Mouse (Mus musculus): ENCODE results near the gene Strn. TPM values are rescaled to one million over a fixed set of nuclear protein-coding genes. Genes with fewer than 3 reads are reported as not detected.

Strn gene
- polyA plus RNA-seq, 1 experiment from 2014 or later: 7.8 TPM

DNA sequence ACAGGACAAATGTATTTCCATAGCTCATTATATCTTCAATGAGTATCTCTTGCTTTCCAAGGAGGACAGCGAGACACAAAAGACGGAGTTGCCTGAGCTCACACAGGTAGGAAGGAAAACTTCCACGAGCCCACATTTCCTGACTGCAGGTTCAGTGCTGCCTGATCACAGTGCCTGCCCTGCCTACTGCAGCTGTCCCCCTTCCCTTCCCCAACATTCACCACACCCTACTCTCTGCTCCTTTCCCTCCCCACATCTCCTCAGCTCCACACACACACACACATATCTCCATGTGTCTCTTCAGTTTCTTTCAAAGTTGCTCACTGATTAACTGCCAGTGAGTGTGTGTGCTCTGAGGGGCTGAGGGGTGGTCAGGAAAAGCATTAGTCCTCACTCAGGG lies 96.6 kb downstream of the Strn start:
- ATAC-seq (ENCODE audit: low FRiP score): no peak
- H3K27ac ChIP-seq: no peak overlapping the region
- H3K4me3 ChIP-seq: no peak overlapping the region
- 98% methylated on average over 3 of the region's 3 CpGs for WGBS
- no peak overlapping the region for H3K4me2 ChIP-seq (replicated peaks)
- no peaks in the 10 kb centered on the region for H3K4me1 ChIP-seq
- no peaks in the 10 kb centered on the region for H3K36me3 ChIP-seq
- no peaks in the 10 kb centered on the region for H3K9me3 ChIP-seq (replicated peaks)
- H3K27me3 ChIP-seq: no peaks in the 10 kb centered on the region
- no peak overlapping the region for H3K9ac ChIP-seq

DNA sequence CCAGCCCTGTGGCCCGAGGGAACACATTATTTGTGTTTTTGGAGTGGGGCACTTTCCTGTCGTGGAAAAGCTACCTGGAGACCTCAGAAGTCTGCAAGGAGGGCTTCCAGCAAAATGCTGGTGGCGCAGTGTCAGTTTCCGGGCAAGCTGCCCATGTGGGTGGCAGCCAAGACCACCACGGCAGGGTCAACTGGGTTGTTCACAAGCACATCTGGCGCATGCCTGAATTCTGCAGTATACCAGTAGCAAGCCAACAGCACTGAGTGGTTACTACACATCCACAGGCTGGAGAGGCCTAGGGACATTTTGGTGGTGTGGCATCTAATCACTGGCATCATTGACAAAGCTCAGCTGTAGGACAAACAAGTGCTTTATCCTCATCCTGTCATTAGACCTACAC lies 97.9 kb downstream of the Strn start:
- 76% methylated on average over 6 of the region's 6 CpGs for WGBS
- no peak overlapping the region for H3K27ac ChIP-seq
- ATAC-seq (ENCODE audit: low FRiP score): no peak
- H3K9me3 ChIP-seq (replicated peaks): no peaks in the 10 kb centered on the region
- no peak overlapping the region for H3K9ac ChIP-seq
- H3K4me2 ChIP-seq (replicated peaks): no peak overlapping the region
- no peaks in the 10 kb centered on the region for H3K4me1 ChIP-seq
- no peaks in the 10 kb centered on the region for H3K27me3 ChIP-seq
- no peaks in the 10 kb centered on the region for H3K36me3 ChIP-seq
- H3K4me3 ChIP-seq: no peak overlapping the region

DNA sequence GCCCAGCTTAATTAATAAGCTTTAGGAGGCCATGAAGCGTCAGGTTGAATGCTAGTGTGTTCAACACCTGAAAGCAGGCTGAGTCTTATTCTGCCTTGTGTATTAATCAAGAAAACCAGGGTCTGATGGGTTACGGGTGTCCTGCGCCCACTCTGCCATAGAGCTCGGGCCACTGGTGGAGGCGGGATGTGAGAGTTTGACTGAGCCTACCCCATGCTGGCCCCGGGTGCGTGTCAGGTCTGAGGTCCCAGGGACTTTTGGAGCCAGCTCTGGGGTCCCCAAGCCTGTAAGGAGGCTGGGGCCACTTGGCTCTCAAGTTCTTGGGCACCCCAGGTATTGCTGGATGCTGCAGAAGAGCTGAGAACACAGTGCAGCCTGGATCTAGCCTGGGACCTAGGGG lies 99.9 kb downstream of the Strn start:
- no peak overlapping the region for H3K4me2 ChIP-seq (replicated peaks)
- H3K36me3 ChIP-seq: no peaks in the 10 kb centered on the region
- H3K9me3 ChIP-seq (replicated peaks): no peaks in the 10 kb centered on the region
- 88% methylated on average over 7 of the region's 7 CpGs for WGBS
- no peak overlapping the region for H3K27ac ChIP-seq
- no peak overlapping the region for H3K9ac ChIP-seq
- ATAC-seq (ENCODE audit: low FRiP score): no peak
- H3K27me3 ChIP-seq: no peaks in the 10 kb centered on the region
- H3K4me1 ChIP-seq: no peaks in the 10 kb centered on the region
- H3K4me3 ChIP-seq: no peak overlapping the region

DNA sequence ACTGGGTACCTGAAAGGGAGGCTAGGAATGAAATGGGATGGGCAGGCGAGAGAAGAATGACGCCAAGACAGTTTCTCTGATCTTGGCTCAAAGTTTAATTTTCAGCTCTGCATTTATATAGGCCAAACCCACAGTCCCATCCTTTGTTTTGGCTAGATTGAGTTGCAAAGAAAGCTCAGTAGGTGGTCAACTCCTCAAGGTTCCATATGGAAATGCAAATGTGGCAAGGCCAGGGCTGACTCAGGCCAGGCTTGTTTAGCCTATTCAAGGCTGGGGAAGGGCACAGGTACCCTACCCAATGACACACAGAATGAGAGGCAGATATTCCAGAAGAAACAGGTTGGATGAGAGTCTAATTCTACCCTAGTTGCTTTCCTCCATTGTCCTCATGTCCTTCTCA lies 101.4 kb downstream of the Strn start:
- no peaks in the 10 kb centered on the region for H3K4me1 ChIP-seq
- WGBS: 56% methylated on average over 2 of the region's 2 CpGs

DNA sequence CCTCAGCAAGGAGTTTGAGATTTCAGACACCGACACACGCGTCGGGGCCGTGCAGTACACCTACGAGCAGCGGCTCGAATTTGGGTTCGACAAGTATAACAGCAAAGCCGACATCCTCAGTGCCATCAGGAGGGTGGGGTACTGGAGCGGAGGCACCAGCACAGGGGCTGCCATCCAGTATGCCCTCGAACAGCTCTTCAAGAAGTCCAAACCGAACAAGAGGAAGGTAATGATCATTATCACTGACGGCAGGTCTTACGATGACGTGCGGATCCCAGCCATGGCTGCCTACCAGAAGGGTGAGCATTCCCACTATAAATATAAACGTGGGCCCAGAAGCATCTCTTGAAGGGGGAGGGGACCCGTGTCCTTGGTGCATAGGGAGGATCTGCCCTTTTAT lies 112.1 kb downstream of the Strn start:
- WGBS: 97% methylated on average over 19 of the region's 19 CpGs
- Histone ChIP-seq H3K4me2 (replicated peaks) (no peak overlapping the region), H3K4me1 (no peaks in the 10 kb centered on the region), H3K9me3 (replicated peaks) (no peaks in the 10 kb centered on the region), H3K27ac (no peak overlapping the region), H3K9ac (no peak overlapping the region), H3K4me3 (no peak overlapping the region), H3K36me3 (no peaks in the 10 kb centered on the region), H3K27me3 (no peaks in the 10 kb centered on the region)
- ATAC-seq (ENCODE audit: low FRiP score): no peak

More for the DNA sequence above, 101.4 kb downstream of the Strn start:
- H3K4me2 ChIP-seq (replicated peaks): no peak overlapping the region
- no peak for ATAC-seq (ENCODE audit: low FRiP score)
- no peak overlapping the region for H3K27ac ChIP-seq
- no peak overlapping the region for H3K9ac ChIP-seq
- no peak overlapping the region for H3K4me3 ChIP-seq
- H3K27me3 ChIP-seq: no peaks in the 10 kb centered on the region
- H3K9me3 ChIP-seq (replicated peaks): no peaks in the 10 kb centered on the region
- H3K36me3 ChIP-seq: no peaks in the 10 kb centered on the region

DNA sequence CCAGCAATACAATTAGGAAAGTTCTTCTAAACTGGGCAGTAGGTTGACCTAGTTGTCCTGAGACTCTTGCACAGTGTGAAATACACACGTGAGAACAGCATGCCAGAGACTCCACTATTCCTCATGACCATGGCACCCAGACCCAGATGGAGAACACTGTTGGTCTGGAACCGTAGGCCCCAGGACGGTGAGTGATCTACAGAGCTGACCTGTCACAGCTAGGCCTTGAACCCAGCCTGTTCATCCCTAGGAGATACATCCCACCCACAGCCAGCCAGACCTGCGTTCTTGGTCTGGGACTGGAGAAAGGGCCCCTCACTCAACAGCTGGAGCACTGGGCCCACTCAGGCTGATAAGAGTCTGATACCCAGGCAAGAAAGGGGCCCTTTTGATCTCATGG lies 115.1 kb downstream of the Strn start:
- Histone ChIP-seq H3K36me3 (no peaks in the 10 kb centered on the region), H3K4me2 (replicated peaks) (no peak overlapping the region), H3K9me3 (replicated peaks) (no peaks in the 10 kb centered on the region), H3K4me1 (no peaks in the 10 kb centered on the region), H3K9ac (no peak overlapping the region), H3K27me3 (no peaks in the 10 kb centered on the region), H3K27ac (no peak overlapping the region), H3K4me3 (no peak overlapping the region)
- no peak for ATAC-seq (ENCODE audit: low FRiP score)
- 86% methylated on average over 4 of the region's 4 CpGs for WGBS

DNA sequence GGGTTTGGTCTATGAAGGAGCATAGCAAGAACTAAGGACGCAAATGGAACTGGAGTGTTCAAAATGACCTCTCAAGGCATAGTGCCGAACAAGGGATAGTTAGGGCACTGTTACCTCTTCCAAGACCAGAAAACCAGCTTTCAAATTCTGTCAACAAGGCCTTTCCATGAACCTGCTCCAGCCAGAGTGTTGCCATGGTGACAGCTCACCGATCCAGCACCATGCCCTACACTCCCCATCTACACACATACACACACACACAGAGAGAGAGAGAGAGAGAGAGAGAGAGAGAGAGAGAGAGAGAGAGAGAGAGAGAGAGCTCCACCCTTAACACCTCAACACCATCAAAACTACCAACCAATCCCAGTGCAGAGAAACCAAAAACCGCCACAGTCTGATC lies 116.3 kb downstream of the Strn start:
- H3K36me3 ChIP-seq: no peaks in the 10 kb centered on the region
- ATAC-seq (ENCODE audit: low FRiP score): no peak
- no peaks in the 10 kb centered on the region for H3K9me3 ChIP-seq (replicated peaks)
- H3K4me3 ChIP-seq: no peak overlapping the region
- no peaks in the 10 kb centered on the region for H3K27me3 ChIP-seq
- 92% methylated on average over 4 of the region's 4 CpGs for WGBS
- H3K27ac ChIP-seq: no peak overlapping the region
- H3K4me2 ChIP-seq (replicated peaks): no peak overlapping the region
- H3K4me1 ChIP-seq: no peaks in the 10 kb centered on the region
- no peak overlapping the region for H3K9ac ChIP-seq

DNA sequence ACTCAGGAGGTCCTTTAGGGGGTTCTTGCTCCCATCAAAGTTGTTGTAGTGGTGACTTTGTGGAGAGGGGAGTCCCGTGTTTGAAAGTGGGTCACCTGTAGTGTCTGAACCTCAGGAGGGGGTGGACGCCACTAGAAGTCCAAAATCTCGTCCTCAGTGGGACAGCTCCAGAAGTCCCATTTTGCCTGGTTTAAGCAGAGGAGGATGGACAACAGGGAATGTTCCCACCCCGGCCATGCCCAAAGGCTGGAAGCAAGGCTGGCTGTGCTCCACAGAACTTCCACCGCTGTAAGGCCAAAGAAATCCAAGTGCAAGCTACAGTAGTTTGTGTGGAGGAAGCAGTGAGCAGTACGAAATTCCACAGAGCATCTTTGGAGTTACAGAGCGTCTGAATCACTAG lies 117.0 kb downstream of the Strn start:
- Histone ChIP-seq H3K4me3 (no peak overlapping the region), H3K27ac (no peak overlapping the region), H3K27me3 (no peaks in the 10 kb centered on the region), H3K9ac (no peak overlapping the region), H3K36me3 (no peaks in the 10 kb centered on the region), H3K4me2 (replicated peaks) (no peak overlapping the region), H3K4me1 (no peaks in the 10 kb centered on the region), H3K9me3 (replicated peaks) (no peaks in the 10 kb centered on the region)
- 91% methylated on average over 7 of the region's 7 CpGs for WGBS
- ATAC-seq (ENCODE audit: low FRiP score): no peak

DNA sequence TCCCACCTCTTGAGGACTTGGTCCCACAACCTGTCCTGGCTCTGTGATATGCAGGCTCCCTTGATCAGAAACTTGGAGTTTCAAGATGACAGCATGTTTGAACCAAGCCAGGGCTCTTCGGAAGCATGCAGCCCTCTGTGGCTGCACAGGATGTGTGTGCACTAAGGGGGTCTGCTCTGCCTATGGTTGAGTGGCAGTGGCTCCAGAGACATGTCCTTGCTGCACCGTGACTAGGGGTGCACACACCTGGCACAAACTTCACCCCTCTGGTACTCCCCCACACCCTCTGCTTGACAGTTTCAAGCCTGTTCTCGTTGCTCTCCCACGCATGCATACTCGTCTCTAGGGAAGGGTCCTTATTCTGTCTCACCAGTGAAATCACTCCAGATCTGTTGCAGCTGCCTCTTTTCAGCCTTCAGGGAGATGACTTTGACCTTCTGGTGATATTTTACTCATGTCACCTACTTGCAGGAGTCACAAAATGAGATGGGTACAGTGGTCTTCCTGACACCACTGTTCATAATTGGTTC lies 118.8 kb downstream of the Strn start:
- Histone ChIP-seq H3K9me3 (replicated peaks) (no peaks in the 10 kb centered on the region), H3K9ac (no peak overlapping the region), H3K27me3 (no peaks in the 10 kb centered on the region), H3K4me3 (no peak overlapping the region), H3K4me2 (replicated peaks) (no peak overlapping the region), H3K36me3 (no peaks in the 10 kb centered on the region), H3K4me1 (no peaks in the 10 kb centered on the region), H3K27ac (no peak overlapping the region)
- no peak for ATAC-seq (ENCODE audit: low FRiP score)
- WGBS: 80% methylated on average over 5 of the region's 5 CpGs

DNA sequence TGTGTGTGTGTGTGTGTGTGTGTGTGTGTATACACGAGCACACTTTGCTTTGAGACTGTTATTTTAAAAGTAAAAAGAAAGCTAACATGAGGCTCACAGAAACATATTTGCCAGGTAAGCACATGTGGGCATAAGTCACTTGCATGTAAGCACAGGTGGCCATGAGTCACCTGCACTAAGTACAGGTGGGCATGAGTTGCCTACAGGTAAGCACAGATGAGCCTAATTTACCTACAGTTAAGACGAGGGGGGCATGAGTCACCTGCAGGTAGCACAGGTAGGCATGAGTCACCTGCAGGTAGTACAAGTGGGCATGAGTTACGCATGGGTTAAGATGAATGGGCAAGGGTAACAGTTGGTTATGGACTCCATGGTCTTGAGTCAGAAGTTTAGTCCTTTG lies 121.9 kb downstream of the Strn start:
- H3K36me3 ChIP-seq: no peaks in the 10 kb centered on the region
- H3K9ac ChIP-seq: no peak overlapping the region
- WGBS: 86% methylated on average over 3 of the region's 3 CpGs
- H3K27ac ChIP-seq: no peak overlapping the region
- ATAC-seq (ENCODE audit: low FRiP score): no peak
- no peak overlapping the region for H3K4me3 ChIP-seq
- no peak overlapping the region for H3K4me2 ChIP-seq (replicated peaks)
- H3K9me3 ChIP-seq (replicated peaks): no peaks in the 10 kb centered on the region
- H3K4me1 ChIP-seq: no peaks in the 10 kb centered on the region
- no peaks in the 10 kb centered on the region for H3K27me3 ChIP-seq

DNA sequence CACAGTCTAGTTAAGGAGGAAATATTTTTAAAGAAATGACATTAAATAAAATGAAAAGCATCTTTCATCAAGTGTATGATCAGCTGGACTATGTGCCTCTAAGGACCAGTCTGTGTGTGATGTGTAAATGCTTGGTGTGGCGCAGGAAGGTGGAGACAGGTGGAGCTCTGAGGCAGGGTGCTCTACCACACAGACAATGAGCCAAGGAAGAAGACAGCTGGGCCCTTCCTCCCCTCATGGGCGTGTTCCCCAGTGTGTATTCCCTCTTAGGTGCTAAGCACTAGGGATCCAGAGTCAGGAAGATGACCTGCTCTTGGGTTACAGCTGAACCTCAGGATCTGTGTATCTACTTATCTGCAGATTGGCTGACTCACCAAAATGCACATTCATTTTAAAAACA lies 122.5 kb downstream of the Strn start:
- 87% methylated on average over 2 of the region's 2 CpGs for WGBS
- Histone ChIP-seq H3K36me3 (no peaks in the 10 kb centered on the region), H3K4me1 (no peaks in the 10 kb centered on the region), H3K27me3 (no peaks in the 10 kb centered on the region), H3K27ac (no peak overlapping the region), H3K4me3 (no peak overlapping the region), H3K9me3 (replicated peaks) (no peaks in the 10 kb centered on the region), H3K4me2 (replicated peaks) (no peak overlapping the region), H3K9ac (no peak overlapping the region)
- no peak for ATAC-seq (ENCODE audit: low FRiP score)

DNA sequence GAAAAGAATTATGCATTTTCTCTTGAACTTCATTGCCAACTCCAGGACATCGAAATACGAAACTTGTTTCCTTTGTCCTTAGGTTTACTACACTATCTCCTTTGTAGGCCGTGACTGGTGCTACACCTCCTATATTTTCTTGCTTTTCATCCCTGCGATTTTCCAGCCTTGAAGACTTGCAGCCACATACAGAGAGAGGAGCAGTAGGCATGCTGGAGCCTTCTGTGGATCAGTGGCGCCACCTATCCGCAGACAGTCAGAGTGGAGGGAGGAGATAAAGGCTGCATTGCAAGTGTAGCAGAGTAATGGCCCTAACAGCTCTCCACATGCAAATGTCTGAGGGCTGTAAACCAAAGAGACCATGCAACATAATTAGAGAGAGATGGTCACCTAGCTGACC lies 125.9 kb downstream of the Strn start:
- Histone ChIP-seq H3K27ac (no peak overlapping the region), H3K9me3 (replicated peaks) (no peaks in the 10 kb centered on the region), H3K27me3 (no peaks in the 10 kb centered on the region), H3K4me1 (peaks cover 7% of the 10 kb centered on the region), H3K9ac (no peak overlapping the region), H3K36me3 (no peaks in the 10 kb centered on the region), H3K4me3 (no peak overlapping the region), H3K4me2 (replicated peaks) (no peak overlapping the region)
- no peak for ATAC-seq (ENCODE audit: low FRiP score)
- WGBS: 72% methylated on average over 6 of the region's 6 CpGs

DNA sequence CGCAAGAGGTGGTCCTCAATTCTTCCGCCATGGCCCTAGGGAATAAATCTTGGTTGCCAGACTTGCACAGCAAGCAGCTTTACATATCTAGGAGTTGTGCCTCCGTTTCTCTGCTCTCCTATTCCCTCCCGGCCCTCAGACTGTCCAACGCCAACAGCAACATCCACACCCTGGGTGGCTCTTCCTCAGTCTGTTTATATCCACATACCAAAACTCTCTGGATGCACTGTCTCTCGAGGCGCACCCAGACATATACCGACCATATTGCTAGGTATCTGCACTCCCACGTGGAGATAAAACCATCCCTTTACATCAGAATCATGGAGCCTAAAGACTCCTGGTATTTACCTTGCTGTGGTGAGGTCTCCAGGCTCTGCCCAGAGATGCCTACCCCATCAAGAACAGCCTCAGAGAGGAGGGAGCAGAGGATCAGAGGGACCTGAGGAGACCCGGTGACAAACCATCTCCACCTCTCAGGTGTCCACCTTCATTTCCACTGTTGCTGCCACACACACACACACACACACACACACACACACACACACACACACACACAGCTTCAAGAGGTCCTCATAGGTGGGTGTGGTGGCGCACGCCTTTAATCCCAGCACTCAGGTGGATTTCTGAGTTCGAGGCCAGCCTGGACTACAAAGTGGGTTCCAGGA lies 127.7 kb downstream of the Strn start:
- no peak overlapping the region for H3K4me3 ChIP-seq

More for the DNA sequence above, 127.7 kb downstream of the Strn start:
- Histone ChIP-seq H3K4me1 (peaks cover 7% of the 10 kb centered on the region), H3K9ac (no peak overlapping the region), H3K27ac (no peak overlapping the region), H3K4me2 (replicated peaks) (no peak overlapping the region), H3K9me3 (replicated peaks) (no peaks in the 10 kb centered on the region), H3K36me3 (no peaks in the 10 kb centered on the region), H3K27me3 (no peaks in the 10 kb centered on the region)
- WGBS: 90% methylated on average over 12 of the region's 13 CpGs
- no peak for ATAC-seq (ENCODE audit: low FRiP score)

Data from hindbrain, embryonic 12.5 days (tissue).